Mouse (Mus musculus) embryonic facial prominence, embryonic 13.5 days (tissue): ENCODE results near the gene Cryge. TPM values are rescaled to one million over a fixed set of nuclear protein-coding genes. Genes with fewer than 3 reads are reported as not detected.
A peak's percentile ranks its signal among the peaks of the same experiment; 100 is the strongest.

Experiments used
- ATAC-seq: fragments of 200-750 bp; cut with Nextera tagmentation; 2 replicates; pipeline ENCODE4 v1.8.0; 2017; ENCODE audit warnings: low read depth; ENCODE audit not compliant: insufficient number of reproducible peaks, insufficient read depth, low FRiP score, low TSS enrichment
- H3K27ac ChIP-seq: fragments of 300-500 bp; sonication (generic); 2 replicates; pipeline ENCODE4 v1.5.1; 2015; ENCODE audit warnings: moderate library complexity, mild to moderate bottlenecking, inconsistent platforms
- H3K27me3 ChIP-seq: fragments of 300-500 bp; sonication (generic); 2 replicates; pipeline ENCODE4 v1.6.1; 2015; ENCODE audit warnings: mild to moderate bottlenecking, inconsistent platforms
- H3K36me3 ChIP-seq: fragments of 300-500 bp; sonication (generic); 2 replicates; pipeline ENCODE4 v1.6.1; 2015; ENCODE audit warnings: mild to moderate bottlenecking, inconsistent platforms
- H3K4me1 ChIP-seq: fragments of 300-500 bp; sonication (generic); 2 replicates; pipeline ENCODE4 v1.6.1; 2015; ENCODE audit warnings: inconsistent platforms
- H3K4me2 ChIP-seq: fragments of 300-500 bp; sonication (generic); 2 replicates; pipeline ENCODE4 v1.6.1; 2015; ENCODE audit warnings: moderate library complexity, mild to moderate bottlenecking, inconsistent platforms
- H3K4me3 ChIP-seq: fragments of 300-500 bp; sonication (generic); 2 replicates; pipeline ENCODE4 v1.5.1; 2015; ENCODE audit warnings: mild to moderate bottlenecking, inconsistent platforms
- H3K9ac ChIP-seq: fragments of 300-500 bp; sonication (generic); 2 replicates; pipeline ENCODE4 v1.6.1; 2015; ENCODE audit warnings: mild to moderate bottlenecking, inconsistent platforms
- H3K9me3 ChIP-seq: fragments of 300-500 bp; sonication (generic); 2 replicates; pipeline ENCODE4 v1.6.1; 2016; ENCODE audit warnings: inconsistent platforms
- WGBS: fragments of 180-500 bp; shearing (Covaris S2); methylation state at CpG from one replicate; pipeline ENCODE4 v1.1.7; 2015; ENCODE audit warnings: mixed read lengths; 5-methylcytosine and 5-hydroxymethylcytosine counted together
- polyA plus RNA-seq: library from polyadenylated mRNA; unstranded; fragments of >200 nt; fragmentation: Nextera tagmentation; extraction: Ambion mirVana; gene quantifications from 2 replicates; pipeline ENCODE4 v1.2.1, GENCODE M21; 2015

The Cryge gene
- polyA plus RNA-seq, 1 experiment from 2014 or later = not detected

DNA sequence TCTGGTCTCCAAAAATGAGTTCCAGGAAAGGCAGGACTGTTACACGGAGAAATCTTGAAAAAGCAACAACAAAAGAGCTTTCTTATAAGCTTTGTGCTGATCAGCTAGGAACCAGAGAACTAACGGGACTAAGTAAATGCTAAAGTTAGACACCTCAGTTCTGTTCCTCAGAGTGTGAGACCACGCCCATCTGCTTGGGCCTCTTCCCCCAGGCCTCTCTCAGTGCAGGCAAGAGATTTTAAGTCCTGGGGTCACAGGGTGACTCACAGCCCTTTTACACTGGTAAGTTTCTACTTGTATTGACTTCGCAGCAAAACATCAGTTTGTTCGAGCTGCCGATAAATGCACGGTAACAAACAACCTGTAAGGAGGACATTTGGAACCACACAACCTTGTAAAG is 747 bp upstream of the Cryge start:
- no peaks in the 10 kb centered on the region for H3K27me3 ChIP-seq
- H3K9ac ChIP-seq = no peak overlapping the region
- 57% methylated on average over 7 of the region's 7 CpGs for WGBS
- H3K36me3 ChIP-seq = no peaks in the 10 kb centered on the region
- H3K9me3 ChIP-seq = no peaks in the 10 kb centered on the region
- H3K4me3 ChIP-seq = no peak overlapping the region
- H3K4me2 ChIP-seq = no peak overlapping the region
- H3K27ac ChIP-seq = no peak overlapping the region
- H3K4me1 ChIP-seq = no peaks in the 10 kb centered on the region
- ATAC-seq = no peak

DNA sequence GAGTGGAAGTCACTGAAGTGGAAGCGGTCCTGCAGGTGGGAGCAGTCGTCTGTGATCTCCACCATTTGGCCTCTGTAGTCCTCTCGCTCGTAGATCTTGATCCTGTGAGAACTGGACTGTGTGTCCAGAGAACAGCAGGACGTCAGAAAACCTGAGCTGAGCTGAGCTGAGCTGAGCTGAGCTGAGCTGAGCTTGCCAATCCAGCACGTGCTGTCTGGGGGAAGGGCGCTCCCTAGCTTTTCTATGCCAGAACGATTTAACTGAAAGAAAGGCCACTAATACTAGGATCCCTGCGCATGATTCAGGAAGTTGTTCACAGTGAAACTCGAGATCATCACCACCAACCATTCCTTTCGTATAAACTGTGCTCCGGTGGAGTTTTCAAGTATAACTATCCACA is 2.2 kb downstream of the Cryge start:
- Histone ChIP-seq H3K9me3 (no peaks in the 10 kb centered on the region), H3K27me3 (no peaks in the 10 kb centered on the region), H3K9ac (no peak overlapping the region), H3K36me3 (no peaks in the 10 kb centered on the region), H3K4me2 (no peak overlapping the region), H3K4me1 (no peaks in the 10 kb centered on the region), H3K4me3 (no peak overlapping the region), H3K27ac (no peak overlapping the region)
- 55% methylated on average over 12 of the region's 12 CpGs for WGBS
- 0 out of 2 replicates have a peak, but pooled peaks have one; percentile 48 for ATAC-seq

DNA sequence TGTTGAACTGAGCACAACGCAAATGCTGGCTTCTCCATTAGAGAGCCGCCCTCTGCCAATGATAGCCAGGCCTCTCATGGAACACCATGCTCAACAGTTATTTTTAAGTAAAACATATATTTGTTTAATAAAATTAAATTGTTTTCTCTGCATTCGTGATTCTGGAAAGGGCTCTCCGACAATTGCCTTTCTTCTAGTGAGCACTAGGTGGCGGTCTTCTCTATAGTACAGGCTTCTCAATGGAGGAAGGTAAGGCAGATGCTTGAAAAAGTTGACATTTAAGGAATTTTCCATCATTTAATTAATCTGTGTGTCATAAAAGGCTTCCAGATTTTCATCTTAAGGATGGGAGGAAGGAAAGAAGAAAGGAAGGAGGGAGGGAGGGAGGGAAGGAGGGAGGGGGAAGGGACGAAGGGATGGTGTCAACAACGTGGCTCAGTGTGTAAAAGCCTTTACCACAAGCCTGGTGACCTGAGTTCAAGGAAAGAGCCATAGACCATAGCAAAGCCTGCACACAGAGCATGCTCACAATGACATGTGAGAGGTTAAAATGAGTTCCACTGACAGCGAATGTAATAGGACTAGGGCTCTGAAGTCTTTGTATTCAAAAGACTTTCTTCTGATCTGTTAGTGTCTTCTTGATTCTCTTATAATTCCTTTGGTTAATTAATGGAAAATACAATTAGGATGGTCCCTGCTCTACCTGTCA is 4.4 kb downstream of the Cryge start:
- Histone ChIP-seq H3K4me1 (no peaks in the 10 kb centered on the region), H3K4me2 (no peak overlapping the region)
- WGBS = 32% methylated on average over 8 of the region's 8 CpGs

DNA sequence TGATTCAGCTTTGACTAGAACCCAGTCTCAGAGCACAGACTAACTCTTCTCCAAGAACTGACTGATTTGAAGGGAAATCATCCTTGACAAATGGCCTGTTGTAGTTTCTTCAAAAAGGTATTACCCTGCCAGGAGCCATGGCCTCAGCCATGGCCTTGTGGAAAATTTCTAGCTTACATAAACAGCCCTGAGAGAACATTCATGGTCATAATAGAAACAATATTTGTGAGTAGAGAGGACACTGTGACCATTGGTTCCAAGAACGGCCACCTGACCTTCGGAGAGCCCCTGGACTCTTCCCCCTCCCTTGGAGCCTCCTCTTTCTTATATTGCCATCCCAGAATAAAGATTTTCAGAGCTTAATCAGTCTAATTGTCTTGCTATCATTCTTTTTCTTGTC is 7.5 kb downstream of the Cryge start:
- whole genome bisulfite sequencing = 85% methylated on average over 2 of the region's 2 CpGs
- ATAC-seq = no peak
- Histone ChIP-seq H3K27ac (no peak overlapping the region), H3K36me3 (no peaks in the 10 kb centered on the region), H3K27me3 (no peaks in the 10 kb centered on the region), H3K4me2 (no peak overlapping the region), H3K4me1 (no peaks in the 10 kb centered on the region), H3K4me3 (no peak overlapping the region), H3K9ac (no peak overlapping the region), H3K9me3 (no peaks in the 10 kb centered on the region)

More for the DNA sequence above, 4.4 kb downstream of the Cryge start:
- H3K4me3 ChIP-seq = no peak overlapping the region
- no peaks in the 10 kb centered on the region for H3K27me3 ChIP-seq
- no peak overlapping the region for H3K9ac ChIP-seq
- no peak overlapping the region for H3K27ac ChIP-seq
- no peaks in the 10 kb centered on the region for H3K36me3 ChIP-seq
- ATAC-seq = no peak
- H3K9me3 ChIP-seq = no peaks in the 10 kb centered on the region

DNA sequence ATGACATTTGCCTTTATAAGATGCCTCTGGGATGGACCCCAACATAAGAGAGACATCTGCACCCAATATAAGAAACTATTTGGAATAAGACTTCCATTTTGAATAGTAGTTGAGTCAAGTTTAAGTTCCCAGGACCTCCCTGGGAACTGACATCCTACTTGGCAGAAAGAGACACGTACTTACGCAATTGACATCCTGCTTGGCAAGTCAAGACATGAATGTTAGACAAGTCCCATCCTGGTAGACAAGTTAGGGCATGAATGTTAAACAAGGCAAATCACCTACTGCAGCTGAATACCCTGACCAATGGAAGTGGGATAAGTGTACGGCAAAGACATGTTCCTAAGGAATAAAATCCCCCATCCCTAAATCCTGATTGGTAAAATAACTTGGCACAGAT is 9.1 kb downstream of the Cryge start:
- no peak for ATAC-seq
- Histone ChIP-seq H3K36me3 (no peaks in the 10 kb centered on the region), H3K9me3 (no peaks in the 10 kb centered on the region), H3K4me1 (no peaks in the 10 kb centered on the region), H3K4me3 (no peak overlapping the region), H3K27me3 (no peaks in the 10 kb centered on the region), H3K4me2 (no peak overlapping the region), H3K9ac (no peak overlapping the region), H3K27ac (no peak overlapping the region)
- WGBS = 83% methylated on average over 3 of the region's 3 CpGs

DNA sequence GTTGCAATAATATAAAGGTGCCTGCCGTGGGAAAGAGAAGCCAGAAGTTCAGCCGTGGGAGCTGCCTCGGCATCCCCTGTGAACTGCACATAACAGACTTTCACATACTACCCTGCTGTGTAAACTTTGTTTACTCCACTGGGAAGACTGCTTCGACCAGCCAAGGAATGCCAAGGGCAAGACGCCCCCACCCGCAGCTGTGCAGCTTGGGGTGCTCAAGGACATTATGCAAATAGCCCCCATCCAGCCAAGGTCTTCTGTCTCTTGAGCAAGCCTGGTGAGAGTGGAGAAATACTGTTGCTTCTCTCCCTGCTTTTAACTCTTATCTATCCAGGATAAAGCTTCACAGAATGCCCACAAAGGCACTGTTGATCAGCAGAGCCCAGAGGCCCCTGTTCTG is 10.1 kb downstream of the Cryge start:
- Histone ChIP-seq H3K9ac (no peak overlapping the region), H3K27me3 (no peaks in the 10 kb centered on the region), H3K27ac (no peak overlapping the region), H3K4me1 (no peaks in the 10 kb centered on the region), H3K4me2 (no peak overlapping the region), H3K4me3 (no peak overlapping the region), H3K36me3 (no peaks in the 10 kb centered on the region), H3K9me3 (no peaks in the 10 kb centered on the region)
- 79% methylated on average over 6 of the region's 6 CpGs for WGBS
- ATAC-seq = no peak

DNA sequence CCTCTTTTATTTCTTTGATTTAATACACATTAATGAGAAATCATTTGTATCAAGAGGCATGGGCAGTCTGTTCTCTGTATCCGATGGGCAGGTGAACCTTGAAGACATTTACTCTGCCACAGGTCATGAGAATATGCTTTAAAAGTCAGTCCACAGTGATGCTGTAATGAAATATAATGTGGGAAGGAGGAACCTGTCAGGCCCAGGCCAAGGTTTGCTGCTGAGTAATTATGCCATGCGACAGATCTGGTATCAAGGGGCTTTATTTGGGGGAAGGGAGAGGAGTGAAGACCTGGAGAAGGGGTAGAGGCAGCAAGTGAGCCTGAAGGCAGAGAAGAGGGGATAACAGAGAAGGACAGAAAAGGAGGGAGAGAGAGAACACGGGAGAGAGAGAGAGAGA is 11.3 kb downstream of the Cryge start:
- 73% methylated on average over 3 of the region's 3 CpGs for WGBS
- Histone ChIP-seq H3K4me3 (no peak overlapping the region), H3K9ac (no peak overlapping the region), H3K4me1 (no peaks in the 10 kb centered on the region), H3K9me3 (no peaks in the 10 kb centered on the region), H3K36me3 (no peaks in the 10 kb centered on the region), H3K27ac (no peak overlapping the region), H3K27me3 (no peaks in the 10 kb centered on the region), H3K4me2 (no peak overlapping the region)
- ATAC-seq = no peak

DNA sequence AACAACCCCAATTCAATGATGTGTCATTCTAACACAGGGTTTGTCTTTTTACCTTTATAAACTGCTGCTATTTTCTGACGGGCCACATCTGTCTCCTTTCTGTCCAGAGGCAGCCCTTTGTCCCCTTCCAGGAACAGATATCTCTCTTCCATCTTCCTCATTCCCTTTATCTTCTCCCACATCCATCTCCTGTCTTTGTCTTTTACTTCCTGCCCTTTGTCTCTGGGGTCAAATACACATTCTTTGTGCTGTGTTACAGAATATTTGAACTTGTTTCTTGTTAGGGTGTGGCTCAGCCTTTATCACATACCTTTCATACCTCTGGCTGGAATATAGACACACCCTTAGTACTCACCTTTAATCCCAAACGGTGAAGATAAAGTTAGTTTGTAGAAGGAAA is 13.4 kb downstream of the Cryge start:
- Histone ChIP-seq H3K36me3 (no peaks in the 10 kb centered on the region), H3K9me3 (no peaks in the 10 kb centered on the region), H3K27me3 (no peaks in the 10 kb centered on the region), H3K4me2 (no peak overlapping the region), H3K27ac (no peak overlapping the region), H3K4me3 (no peak overlapping the region), H3K4me1 (no peaks in the 10 kb centered on the region), H3K9ac (no peak overlapping the region)
- 82% methylated on average over 2 of the region's 2 CpGs for WGBS
- ATAC-seq = no peak

DNA sequence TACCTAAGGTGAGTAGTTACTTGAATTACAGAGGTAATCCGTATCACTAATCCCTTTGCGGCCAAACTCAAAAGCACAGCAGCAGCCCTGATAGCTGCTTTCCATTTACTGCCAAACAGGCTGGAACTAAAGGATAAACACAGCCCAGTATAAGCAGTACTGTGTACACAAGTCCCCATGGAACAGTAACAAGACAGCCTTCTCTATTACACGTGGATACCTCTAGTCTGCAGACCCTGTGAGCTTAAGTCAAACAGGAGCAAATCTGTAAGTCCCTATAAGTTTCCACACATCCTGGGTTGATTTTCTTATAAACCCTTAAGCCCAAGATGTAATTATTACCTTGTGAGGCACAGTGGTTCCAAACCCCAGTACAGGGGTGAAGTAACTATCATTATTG is 15.4 kb downstream of the Cryge start:
- no peak for ATAC-seq

DNA sequence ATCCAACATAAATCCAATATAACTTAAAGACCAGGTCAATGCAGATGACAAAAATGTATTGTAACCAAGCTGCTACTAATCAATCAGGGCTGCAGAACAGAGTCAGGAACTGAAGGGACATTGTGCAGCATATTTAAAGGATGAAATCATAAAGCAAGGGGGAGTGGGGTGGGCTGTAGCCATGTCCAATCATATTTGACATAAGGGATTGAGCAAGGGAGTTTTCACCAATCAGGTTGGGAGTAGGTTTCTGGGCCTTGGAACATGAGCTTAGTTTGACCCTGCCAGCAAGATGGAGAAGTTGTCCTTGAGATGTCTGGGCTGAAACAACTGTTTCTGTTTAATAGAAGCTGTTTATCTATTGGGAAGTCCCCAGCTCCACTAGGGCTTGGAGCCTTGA is 18.3 kb downstream of the Cryge start, which contains the start of gene Akr1cl:
Gene Akr1cl, minus strand, starts transcription at position 119 of the 400 bp plus-strand sequence.
- no peak within 1 kb of the TSS for H3K27ac ChIP-seq
- ATAC-seq = no peak
- no peak within 1 kb of the TSS for H3K9ac ChIP-seq
- 0 out of 2 replicates have a peak, but pooled peaks cover 5% of the 10 kb centered on the region for H3K4me1 ChIP-seq
- H3K9me3 ChIP-seq = no peaks in the 10 kb centered on the region
- no peaks in the 10 kb centered on the region for H3K36me3 ChIP-seq
- no peak within 1 kb of the TSS for H3K4me2 ChIP-seq
- no peak within 1 kb of the TSS for H3K4me3 ChIP-seq
- no peaks in the 10 kb centered on the region for H3K27me3 ChIP-seq

More for the DNA sequence above, 15.4 kb downstream of the Cryge start:
- Histone ChIP-seq H3K9ac (no peak overlapping the region), H3K4me1 (no peaks in the 10 kb centered on the region), H3K4me3 (no peak overlapping the region), H3K36me3 (no peaks in the 10 kb centered on the region), H3K27ac (no peak overlapping the region), H3K4me2 (no peak overlapping the region), H3K9me3 (no peaks in the 10 kb centered on the region), H3K27me3 (no peaks in the 10 kb centered on the region)
- WGBS = 9% methylated on average over 3 of the region's 3 CpGs

DNA sequence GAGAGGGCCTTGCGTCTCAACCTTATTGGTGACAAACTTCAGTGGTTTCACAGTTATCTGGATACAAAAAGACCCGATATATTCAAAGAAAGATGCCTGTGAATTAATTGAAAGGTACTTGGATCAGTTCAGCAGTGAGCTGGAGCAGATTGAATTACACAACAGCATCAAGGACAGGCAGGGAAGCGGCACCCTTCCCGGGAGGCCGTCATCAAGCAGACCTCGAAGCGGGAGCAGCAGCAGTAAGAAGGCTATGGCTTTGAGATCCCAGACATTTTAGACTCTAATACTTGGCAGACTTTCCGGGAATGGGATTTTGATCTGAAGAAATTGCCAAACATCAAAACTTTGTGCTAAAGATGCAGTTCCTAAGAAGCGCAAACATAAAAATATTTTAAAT is 22.7 kb downstream of the Cryge start:
- no peak for ATAC-seq
- Histone ChIP-seq H3K27ac (no peak overlapping the region), H3K4me3 (no peak overlapping the region), H3K9ac (no peak overlapping the region), H3K4me1 (0 out of 2 replicates have a peak, but pooled peaks cover 5% of the 10 kb centered on the region), H3K27me3 (no peaks in the 10 kb centered on the region), H3K4me2 (no peak overlapping the region), H3K9me3 (no peaks in the 10 kb centered on the region), H3K36me3 (no peaks in the 10 kb centered on the region)
- WGBS = 44% methylated on average over 9 of the region's 9 CpGs

DNA sequence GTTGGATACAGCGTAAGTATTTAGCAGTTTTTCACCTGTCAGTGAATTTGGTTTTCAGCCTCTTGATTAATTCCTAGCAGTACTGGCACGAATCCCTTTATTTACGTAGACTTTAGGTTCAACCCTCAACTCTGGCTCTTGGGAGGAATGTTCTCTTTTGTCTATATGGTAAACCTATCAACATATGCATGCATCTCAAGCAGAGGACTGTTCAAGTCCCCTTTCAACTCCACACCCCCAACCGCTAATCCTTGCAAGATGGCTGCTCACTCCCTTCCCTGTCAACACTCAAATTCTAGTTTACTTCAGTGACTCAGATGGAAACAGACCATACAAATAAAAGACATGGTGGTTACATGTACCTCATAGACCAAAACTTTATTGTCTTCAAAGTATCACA is 38.2 kb downstream of the Cryge start:
- H3K27me3 ChIP-seq = no peaks in the 10 kb centered on the region
- no peaks in the 10 kb centered on the region for H3K9me3 ChIP-seq
- no peak overlapping the region for H3K4me3 ChIP-seq
- no peaks in the 10 kb centered on the region for H3K4me1 ChIP-seq
- no peak overlapping the region for H3K9ac ChIP-seq
- H3K36me3 ChIP-seq = no peaks in the 10 kb centered on the region
- ATAC-seq = no peak
- H3K4me2 ChIP-seq = no peak overlapping the region
- WGBS = 77% methylated on average over 4 of the region's 4 CpGs
- no peak overlapping the region for H3K27ac ChIP-seq
